Mouse (Mus musculus) G1E-ER4 (cell line): ENCODE results near the gene Fam241b. TPM values are rescaled to one million over a fixed set of nuclear protein-coding genes. Genes with fewer than 3 reads are reported as not detected.

Experiments used
- GATA1 ChIP-seq: IDR thresholded peaks from one replicate; pipeline ENCODE4 v1.8.0; 2012; ENCODE audit warnings: low read length, inconsistent platforms
- polyA plus RNA-seq: library from polyadenylated mRNA; stranded (reverse); fragments of >175 nt; gene quantifications from 2 replicates; pipeline ENCODE4 v1.2.3, GENCODE M21; 2012

The Fam241b gene
- polyA plus RNA-seq, 1 experiment = 4.6 TPM

DNA sequence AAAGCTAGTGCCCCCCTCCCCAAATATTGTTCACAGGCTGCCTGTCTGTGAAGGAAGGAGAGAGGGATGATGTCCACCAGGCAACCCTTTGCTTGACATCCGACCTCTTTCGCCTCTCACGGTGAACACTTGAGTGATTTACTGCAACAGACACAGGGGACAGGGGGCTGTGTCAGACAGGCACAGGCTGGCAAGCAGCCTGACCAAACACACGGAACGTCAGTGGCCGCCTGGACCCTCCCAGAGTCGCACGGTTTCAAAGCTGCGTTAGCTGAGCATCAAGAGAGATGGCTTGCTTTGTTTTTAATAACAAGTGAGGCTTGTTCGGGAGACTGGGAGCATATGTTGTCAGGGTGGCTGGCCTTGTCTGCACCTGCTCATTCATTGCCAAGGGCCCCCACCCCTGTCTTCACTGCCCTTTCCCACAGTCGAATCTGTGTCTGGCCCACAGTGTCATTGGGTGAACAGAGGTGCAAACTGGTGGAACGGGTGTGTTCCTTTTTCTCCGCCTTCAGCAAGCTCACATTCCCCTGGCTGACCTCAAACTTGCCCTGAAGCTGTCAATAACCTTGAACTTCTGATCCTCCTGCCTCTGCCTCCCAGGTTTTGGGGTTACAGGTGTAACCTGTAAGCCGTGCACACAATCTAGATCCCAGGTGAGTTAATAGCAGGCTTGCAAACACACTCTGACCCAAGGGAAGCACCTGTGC is 82.6 kb downstream of the Fam241b start:
- TF ChIP-seq GATA1 = no peak

DNA sequence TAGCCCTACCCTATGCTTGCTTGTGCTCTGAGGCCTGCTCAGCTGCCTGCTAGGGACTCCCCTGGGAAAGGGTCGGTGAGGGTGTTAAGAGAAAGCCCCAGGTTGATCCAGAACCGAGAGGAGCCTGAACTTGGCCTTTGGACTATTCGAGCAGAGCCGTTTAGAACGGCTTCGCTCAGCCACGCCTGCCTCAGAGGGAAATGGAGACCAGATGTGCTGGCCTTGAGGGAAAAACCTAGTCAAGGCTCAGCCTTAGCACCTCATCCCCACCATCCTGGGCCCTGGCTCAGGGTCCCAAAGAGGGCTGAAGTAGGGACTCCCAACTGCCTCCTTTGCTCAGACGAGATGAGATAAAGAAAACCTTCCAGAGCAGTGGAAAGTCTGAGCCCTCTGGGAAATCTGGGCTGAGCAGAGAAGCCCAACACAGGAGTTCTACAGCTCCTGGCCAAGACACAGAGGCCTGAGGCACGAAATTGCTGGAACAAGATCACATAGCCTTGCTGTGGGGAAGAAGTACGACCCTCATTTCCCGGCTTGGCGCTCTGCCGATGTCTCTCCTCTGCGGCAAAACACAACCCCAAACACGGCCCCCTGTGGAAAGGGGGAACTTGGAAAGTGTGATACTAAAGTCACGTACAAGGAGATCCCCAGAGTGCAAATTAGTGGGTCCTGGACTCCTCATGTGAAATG is 83.4 kb downstream of the Fam241b start:
- TF ChIP-seq GATA1 = no peak

- no peak for TF ChIP-seq GATA1
Observed at GRCm38 (mm10) chr10:62058508-62059375, 85.0 kb downstream of the Fam241b start.

Other genes starting within 250 kb of the Fam241b start
- gene Col13a1, start 164.8 kb downstream of the Fam241b start, polyA plus RNA-seq = not detected in 2 replicates
- not detected in 2 replicates for gene Neurog3, start 10.8 kb downstream of the Fam241b start, polyA plus RNA-seq
- 0.35 and 0.70 TPM in 2 replicates for gene Tspan15, start 87.3 kb upstream of the Fam241b start, polyA plus RNA-seq
- gene Tacr2, start 108.5 kb upstream of the Fam241b start, polyA plus RNA-seq = not detected in 2 replicates
- gene Hk1, start 236.0 kb upstream of the Fam241b start, polyA plus RNA-seq = 295 and 311 TPM in 2 replicates